Mouse (Mus musculus) MEL (cell line): ENCODE measurements around the gene Rbbp9. TPM values are rescaled to one million over a fixed set of nuclear protein-coding genes. Genes with fewer than 3 reads are reported as not detected.

Source experiments
- DNase-seq: peaks from one replicate; pipeline ENCODE4 v3.0.0; 2011; ENCODE audit warnings: low read depth, low spot score
- H3K27ac ChIP-seq: 2 replicates; pipeline ENCODE4 v1.5.1; 2012; ENCODE audit warnings: low read depth, mild to moderate bottlenecking, control low read depth, low read length, moderate library complexity; ENCODE audit not compliant: control insufficient read depth
- H3K27me3 ChIP-seq, 2 experiments: fragments of 150-350 bp in 1 of 2; sonication (generic) in 1 of 2; 2 replicates each; pipeline ENCODE4 v1.6.1; 2012; ENCODE audit warnings: low read length in 2 of 2, mild to moderate bottlenecking in 2 of 2, improper control_type of control experiment in 1 of 2, moderate library complexity in 1 of 2; ENCODE audit not compliant: insufficient read depth in 2 of 2, control insufficient read depth in 1 of 2
- H3K36me3 ChIP-seq, 2 experiments: 2 replicates each; pipeline ENCODE4 v1.6.1; 2012 to 2014; ENCODE audit warnings: low read length in 2 of 2, improper control_type of control experiment in 1 of 2, inconsistent platforms in 1 of 2, mild to moderate bottlenecking in 1 of 2; ENCODE audit not compliant: insufficient read depth in 2 of 2, control insufficient read depth in 1 of 2
- H3K4me1 ChIP-seq, 2 experiments: fragments of 150-350 bp in 1 of 2; sonication (generic) in 1 of 2; 2 replicates each; pipeline ENCODE4 v1.6.1; 2012; ENCODE audit warnings: low read length in 2 of 2, improper control_type of control experiment in 1 of 2, mild to moderate bottlenecking in 1 of 2; ENCODE audit not compliant: insufficient read depth in 2 of 2, control insufficient read depth in 1 of 2
- H3K4me3 ChIP-seq, 2 experiments: fragments of 150-350 bp in 1 of 2; sonication (generic) in 1 of 2; 2 replicates each; pipeline ENCODE4 v1.5.1; 2012; ENCODE audit warnings: low read depth in 2 of 2, low read length in 2 of 2, mild to moderate bottlenecking in 2 of 2, moderate library complexity in 2 of 2, control low read depth in 1 of 2, improper control_type of control experiment in 1 of 2; ENCODE audit not compliant: control insufficient read depth in 1 of 2, insufficient read depth in 1 of 2
- H3K79me2 ChIP-seq: 2 replicates; pipeline ENCODE4 v1.6.1; 2012; ENCODE audit warnings: mild to moderate bottlenecking, low read length, moderate library complexity; ENCODE audit not compliant: control insufficient read depth, poor library complexity, insufficient read depth
- H3K9ac ChIP-seq: 2 replicates; pipeline ENCODE4 v1.6.1; 2012; ENCODE audit warnings: low read depth, mild to moderate bottlenecking, control low read depth, low read length, moderate library complexity; ENCODE audit not compliant: control insufficient read depth, poor library complexity, severe bottlenecking
- H3K9me3 ChIP-seq: fragments of 150-350 bp; sonication (generic); replicated peaks from 2 replicates; pipeline ENCODE4 v1.6.1; 2012; ENCODE audit warnings: mild to moderate bottlenecking, low read length, improper control_type of control experiment, moderate library complexity; ENCODE audit not compliant: insufficient read depth
- CHD1 ChIP-seq: IDR thresholded peaks from 2 replicates; pipeline ENCODE4 v1.6.1; 2012; ENCODE audit warnings: low read depth, mild to moderate bottlenecking, inconsistent platforms, low read length, improper control_type of control experiment
- CHD2 ChIP-seq: IDR thresholded peaks from 2 replicates; pipeline ENCODE4 v1.6.1; 2011; ENCODE audit warnings: low read length, improper control_type of control experiment
- E2F4 ChIP-seq: IDR thresholded peaks from 2 replicates; pipeline ENCODE4 v1.6.1; 2011; ENCODE audit warnings: low read depth, low read length, improper control_type of control experiment, borderline replicate concordance
- ELF1 ChIP-seq: IDR thresholded peaks from 2 replicates; pipeline ENCODE4 v1.6.1; 2014; ENCODE audit warnings: low read depth, mild to moderate bottlenecking, inconsistent platforms, low read length, improper control_type of control experiment, moderate library complexity
- EP300 ChIP-seq, 2 experiments: IDR thresholded peaks; 2 replicates each; pipeline ENCODE4 v1.6.1; 2011; ENCODE audit warnings: improper control_type of control experiment in 2 of 2, low read length in 2 of 2, low read depth in 1 of 2, mild to moderate bottlenecking in 1 of 2
- GABPA ChIP-seq: IDR thresholded peaks from 2 replicates; pipeline ENCODE4 v1.6.1; 2012; ENCODE audit warnings: low read depth, mild to moderate bottlenecking, inconsistent platforms, low read length, improper control_type of control experiment, moderate library complexity
- GATA1 ChIP-seq: IDR thresholded peaks from 2 replicates; pipeline ENCODE4 v1.6.1; 2011; ENCODE audit warnings: low read depth, low read length, improper control_type of control experiment
- HCFC1 ChIP-seq: IDR thresholded peaks from 2 replicates; pipeline ENCODE4 v1.6.1; 2012; ENCODE audit warnings: low read depth, mild to moderate bottlenecking, inconsistent platforms, low read length, improper control_type of control experiment, moderate library complexity
- MAFK ChIP-seq: IDR thresholded peaks from 2 replicates; pipeline ENCODE4 v1.6.1; 2011; ENCODE audit warnings: low read depth, mild to moderate bottlenecking, low read length, improper control_type of control experiment, borderline replicate concordance
- MAX ChIP-seq: IDR thresholded peaks from 2 replicates; pipeline ENCODE4 v1.6.1; 2011; ENCODE audit warnings: low read length, improper control_type of control experiment
- MAZ ChIP-seq: IDR thresholded peaks from 2 replicates; pipeline ENCODE4 v1.6.1; 2012; ENCODE audit warnings: low read depth, mild to moderate bottlenecking, inconsistent platforms, low read length, improper control_type of control experiment
- MEF2A ChIP-seq: IDR thresholded peaks from 2 replicates; pipeline ENCODE4 v1.6.1; 2014; ENCODE audit warnings: low read depth, mild to moderate bottlenecking, inconsistent platforms, low read length, improper control_type of control experiment; ENCODE audit not compliant: poor library complexity, insufficient replicate concordance, severe bottlenecking; ENCODE audit errors: extremely low read depth
- MYB ChIP-seq: IDR thresholded peaks from 2 replicates; pipeline ENCODE4 v1.6.1; 2011; ENCODE audit warnings: mild to moderate bottlenecking, low read depth, low read length, improper control_type of control experiment
- MYC ChIP-seq: IDR thresholded peaks from 2 replicates; pipeline ENCODE4 v1.6.1; 2011; ENCODE audit warnings: low read depth, mild to moderate bottlenecking, low read length, improper control_type of control experiment, moderate library complexity
- NELFE ChIP-seq: IDR thresholded peaks from 2 replicates; pipeline ENCODE4 v1.6.1; 2011; ENCODE audit warnings: low read depth, low read length, improper control_type of control experiment
- POLR2AphosphoS2 ChIP-seq: IDR thresholded peaks from 2 replicates; pipeline ENCODE4 v1.6.1; 2011; ENCODE audit warnings: low read length, improper control_type of control experiment
- POLR2AphosphoS5 ChIP-seq: IDR thresholded peaks from 2 replicates; pipeline ENCODE4 v1.6.1; 2012; ENCODE audit warnings: low read depth, borderline replicate concordance, mild to moderate bottlenecking, inconsistent platforms, low read length, moderate library complexity, mixed read lengths
- RAD21 ChIP-seq: IDR thresholded peaks from 2 replicates; pipeline ENCODE4 v1.6.1; 2011; ENCODE audit warnings: mild to moderate bottlenecking, low read depth, low read length, improper control_type of control experiment
- RCOR1 ChIP-seq: IDR thresholded peaks from 2 replicates; pipeline ENCODE4 v1.6.1; 2012; ENCODE audit warnings: low read depth, mild to moderate bottlenecking, inconsistent platforms, low read length, improper control_type of control experiment
- SIN3A ChIP-seq: IDR thresholded peaks from 2 replicates; pipeline ENCODE4 v1.6.1; 2012; ENCODE audit warnings: low read length, improper control_type of control experiment, inconsistent platforms
- SMC3 ChIP-seq: IDR thresholded peaks from 2 replicates; pipeline ENCODE4 v1.6.1; 2011; ENCODE audit warnings: low read depth, low read length, improper control_type of control experiment
- TAL1 ChIP-seq: IDR thresholded peaks from 2 replicates; pipeline ENCODE4 v1.6.1; 2012; ENCODE audit warnings: mild to moderate bottlenecking, inconsistent platforms, low read length, moderate library complexity, mixed read lengths
- TBP ChIP-seq: IDR thresholded peaks from 2 replicates; pipeline ENCODE4 v1.8.0; 2011; ENCODE audit warnings: low read depth, low read length, improper control_type of control experiment
- TCF12 ChIP-seq: IDR thresholded peaks from 2 replicates; pipeline ENCODE4 v1.6.1; 2014; ENCODE audit warnings: low read depth, mild to moderate bottlenecking, inconsistent platforms, low read length, improper control_type of control experiment, moderate library complexity
- UBTF ChIP-seq: IDR thresholded peaks from 2 replicates; pipeline ENCODE4 v1.6.1; 2012; ENCODE audit warnings: low read depth, mild to moderate bottlenecking, inconsistent platforms, low read length, improper control_type of control experiment, moderate library complexity, borderline replicate concordance; ENCODE audit not compliant: insufficient read depth
- USF1 ChIP-seq: IDR thresholded peaks from 2 replicates; pipeline ENCODE4 v1.6.1; 2014; ENCODE audit warnings: low read depth, mild to moderate bottlenecking, inconsistent platforms, low read length, improper control_type of control experiment, moderate library complexity
- USF2 ChIP-seq, 2 experiments: IDR thresholded peaks; 2 replicates each; pipeline ENCODE4 v1.6.1; 2011 to 2012; ENCODE audit warnings: improper control_type of control experiment in 2 of 2, low read length in 2 of 2, borderline replicate concordance in 1 of 2, inconsistent platforms in 1 of 2, low read depth in 1 of 2, mild to moderate bottlenecking in 1 of 2; ENCODE audit not compliant: insufficient read depth in 1 of 2
- ZC3H11A ChIP-seq: IDR thresholded peaks from 2 replicates; pipeline ENCODE4 v1.6.1; 2012; ENCODE audit warnings: low read depth, mild to moderate bottlenecking, inconsistent platforms, low read length, improper control_type of control experiment
- polyA plus RNA-seq, 2 experiments: library from polyadenylated mRNA; stranded (reverse) in 1 of 2; unstranded in 1 of 2; fragments of >175 nt in 1 of 2; fragments of >200 nt in 1 of 2; gene quantifications; 2 replicates each; pipeline versions ENCODE4 v1.2.1 to v1.2.4; 2012; ENCODE audit warnings: low replicate concordance in 2 of 2, low read depth in 1 of 2; ENCODE audit not compliant: insufficient read length in 2 of 2, insufficient read depth in 1 of 2, missing spikeins in 1 of 2
- total RNA-seq: library from RNA; depleted of rRNA; stranded (reverse); fragments of 300-350 nt; gene quantifications from 2 replicates; pipeline ENCODE4 v1.2.3, GENCODE M21; 2012; rRNA removed

Gene Rbbp9
- total RNA-seq = 0.07 and 0.08 TPM in 2 replicates
- under 1 TPM in 1 of 2 experiments, not detected in 1; 0.15 TPM for polyA plus RNA-seq

DNA sequence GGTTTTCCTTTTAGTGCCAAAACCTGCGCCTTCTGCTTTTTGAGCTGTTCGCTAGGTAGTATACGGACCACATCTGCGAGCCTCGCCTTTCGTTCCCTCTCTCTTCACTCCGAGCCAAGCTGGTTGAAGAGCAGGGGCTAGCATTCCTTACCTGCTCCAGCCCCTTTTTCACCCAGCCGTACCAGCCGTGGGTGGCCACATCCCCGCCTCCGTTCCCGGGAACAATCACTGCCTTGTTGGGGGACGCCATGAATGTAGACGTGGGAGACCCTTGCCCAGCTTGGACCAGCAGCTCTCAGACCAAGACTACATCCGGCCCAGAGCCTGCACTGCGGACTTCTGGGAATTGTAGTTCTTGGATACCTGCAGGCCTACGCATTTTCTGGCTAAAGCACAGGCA, at the start of gene Rbbp9:
Gene Rbbp9 (minus strand): TSS at position 341 of the 400 bp plus-strand sequence.
- H3K4me1 ChIP-seq = no peaks in the 10 kb centered on the region
- DNase-seq = no peak
- no peak for TF ChIP-seq MAX
- no peak for TF ChIP-seq MAZ
- TF ChIP-seq NELFE = no peak
- no peak for TF ChIP-seq EP300 (IDR thresholded peaks at IDR 0.05; ENCODE audit: low read depth in 1 of 2, low read length in 2 of 2)
- TF ChIP-seq ELF1 = no peak
- TF ChIP-seq CHD2 = no peak
- TF ChIP-seq TAL1 = no peak
- TF ChIP-seq POLR2AphosphoS2 = no peak
- no peak for TF ChIP-seq USF1
- TF ChIP-seq TCF12 = no peak
- no peak for TF ChIP-seq GABPA
- TF ChIP-seq ZC3H11A = no peak
- TF ChIP-seq, all 39 proteins: peak for 0
- Histone ChIP-seq H3K79me2 (peaks cover under 1% of the 10 kb centered on the region; the same call in 1 of the 2 replicates), H3K4me3 (no peak within 1 kb of the TSS), H3K9ac (no peak within 1 kb of the TSS), H3K9me3 (no peaks in the 10 kb centered on the region), H3K27me3 (no peaks in the 10 kb centered on the region), H3K36me3 (peaks cover 0 to 2% of the 10 kb centered on the region in 2 experiments; a peak in 1 of 4 replicates), H3K27ac (no peak within 1 kb of the TSS)

DNA sequence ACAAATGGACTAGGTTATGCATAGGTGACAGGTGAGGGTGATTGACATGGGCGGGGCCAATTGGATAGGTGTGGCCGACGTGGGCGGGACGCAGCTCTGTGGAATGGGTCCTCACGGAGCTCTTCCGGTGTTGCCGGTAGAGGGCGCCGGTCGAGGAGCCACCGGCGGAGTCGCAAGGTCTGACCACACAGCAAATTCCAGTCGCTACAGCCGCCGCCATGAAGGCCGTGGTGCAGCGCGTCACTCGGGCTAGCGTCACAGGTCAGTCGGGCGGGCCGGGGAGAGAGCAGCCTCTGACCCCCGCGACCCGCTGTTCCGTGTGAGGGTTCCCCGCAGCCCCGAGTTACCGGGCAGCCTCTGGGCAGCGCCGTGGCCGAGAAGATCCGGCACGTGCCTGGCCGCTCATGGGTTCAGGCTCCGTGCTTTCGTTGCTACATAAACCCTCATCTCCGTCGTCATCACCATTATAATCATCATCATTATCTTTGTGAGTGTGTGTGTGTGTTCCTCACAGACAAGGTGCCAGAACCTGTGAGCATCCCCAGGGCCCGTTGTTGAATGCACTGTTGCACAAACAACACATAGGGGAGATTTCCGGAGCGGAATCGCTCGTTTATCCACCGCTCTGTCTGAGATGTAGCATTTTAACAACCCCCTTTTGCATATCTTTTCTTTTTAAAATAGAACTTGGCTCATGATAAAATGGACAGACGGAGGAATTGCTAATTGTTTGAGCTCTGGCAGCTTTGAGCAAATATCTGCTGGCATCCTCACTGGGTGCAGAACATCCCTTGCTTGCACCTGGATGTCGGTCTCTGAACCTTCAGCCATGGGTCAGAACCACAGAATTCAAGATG, 49.4 kb upstream of the Rbbp9 start, which contains the start of gene Dtd1:
Gene Dtd1 (plus strand): TSS at position 67 of the 857 bp plus-strand sequence.
- peaks cover 1% of the 10 kb centered on the region; the same call in 1 of the 2 replicates for H3K79me2 ChIP-seq
- H3K27ac ChIP-seq = peak within 1 kb of the TSS; percentile 58
- peak within 1 kb of the TSS; percentile 97 for H3K9ac ChIP-seq
- DNase-seq = peak; percentile 91
- peaks cover 0 to 3% of the 10 kb centered on the region in 2 experiments; a peak in 2 of 4 replicates for H3K4me1 ChIP-seq
- no peaks in the 10 kb centered on the region for H3K27me3 ChIP-seq
- peaks cover 0 to 5% of the 10 kb centered on the region in 2 experiments; a peak in 2 of 4 replicates for H3K36me3 ChIP-seq
- H3K4me3 ChIP-seq = peak within 1 kb of the TSS; percentile 94 to 95
- no peaks in the 10 kb centered on the region for H3K9me3 ChIP-seq
- TF ChIP-seq E2F4 = no peak
- TF ChIP-seq TBP = peak; percentile 42; the same call in 1 of the 2 replicates
- no peak for TF ChIP-seq ZC3H11A
- TF ChIP-seq RCOR1 = no peak
- peak; percentile 89 for TF ChIP-seq MYC
- TF ChIP-seq POLR2AphosphoS5 = no peak; the same call in 1 of the 2 replicates
- no peak for TF ChIP-seq MYB
- no peak for TF ChIP-seq CHD1
- TF ChIP-seq GATA1 = no peak
- TF ChIP-seq UBTF = no peak
- 0 out of 4 replicates have a peak, but pooled peaks of 1 of the 2 experiments have one; percentile 17 for TF ChIP-seq EP300 (IDR thresholded peaks at IDR 0.05; ENCODE audit: low read depth in 1 of 2, low read length in 2 of 2)
- peak; percentile 69 for TF ChIP-seq HCFC1
- no peak for TF ChIP-seq MEF2A
- TF ChIP-seq SMC3 = peak; percentile 31; the same call in 1 of the 2 replicates
- TF ChIP-seq RAD21 = no peak; the same call in 1 of the 2 replicates
- TF ChIP-seq SIN3A = peak; percentile 48
- TF ChIP-seq MAFK = no peak
- peak; percentile 57; the same call in 1 of the 2 replicates for TF ChIP-seq POLR2AphosphoS2
- no peak for TF ChIP-seq USF2 (IDR thresholded peaks at IDR 0.05; ENCODE audit: borderline replicate concordance in 1 of 2, insufficient read depth in 1 of 2, low read depth in 1 of 2, low read length in 2 of 2)
- TF ChIP-seq GABPA = no peak
- TF ChIP-seq NELFE = peak; percentile 75
